Mouse (Mus musculus): ENCODE measurements at regions not wholly inside any gene's neighbourhood (a gene's known extent, or its start where the extent isn't known, plus 50 kb on each side); places are given as distances from the start of the nearest gene placed in this dataset.

GRCm38 (mm10) chr9:52422622-52423021 lies 254.2 kb upstream of the Zc3h12c start:
- H3K4me2 ChIP-seq, result no peak overlapping the region
- H3K4me1 ChIP-seq (ENCODE audit: control insufficient read depth, insufficient read depth, low read length), result peaks cover 3% of the 10 kb centered on the region; the same call in 1 of the 2 replicates
- H3K9me3 ChIP-seq (ENCODE audit: control insufficient read depth, low read length), result no peaks in the 10 kb centered on the region
- 66% methylated on average over 3 of the region's 3 CpGs for WGBS
- no peaks in the 10 kb centered on the region for H3K27me3 ChIP-seq (ENCODE audit: control insufficient read depth, insufficient read depth, low read length)
- H3K36me3 ChIP-seq (ENCODE audit: control insufficient read depth, insufficient read depth, low read length), result no peaks in the 10 kb centered on the region
- H3K4me3 ChIP-seq (ENCODE audit: low read depth, low read length), result no peak overlapping the region
- ATAC-seq (ENCODE audit: low FRiP score), result no peak
- H3K9ac ChIP-seq (ENCODE audit: low read length), result no peak overlapping the region
- DNase-seq (ENCODE audit: low spot score, missing footprints), result no peak
- no peak overlapping the region for H3K27ac ChIP-seq (ENCODE audit: low read depth, low read length)

DNA sequence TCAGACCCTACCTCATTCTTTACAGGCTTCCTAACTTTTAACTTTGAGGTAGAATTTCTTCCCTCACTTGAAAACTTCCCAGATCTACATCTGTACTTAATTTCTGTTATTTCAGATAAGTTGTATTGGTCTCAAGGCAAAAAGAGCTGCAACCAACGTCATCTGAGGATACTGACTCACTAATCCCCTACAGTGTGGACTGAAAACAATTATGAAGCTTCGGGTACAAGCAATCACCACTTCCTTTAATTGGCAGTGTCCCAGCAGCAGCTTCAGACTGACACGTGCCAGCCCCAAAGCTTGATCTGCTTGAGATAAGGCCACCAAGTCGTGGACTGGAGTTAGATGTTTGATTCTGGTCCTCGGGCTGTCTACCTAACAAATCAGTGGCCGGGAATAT lies 247.3 kb upstream of the Zc3h12c start:
- Histone ChIP-seq H3K27me3 (ENCODE audit: control insufficient read depth, insufficient read depth, low read length) (no peaks in the 10 kb centered on the region), H3K27ac (ENCODE audit: low read depth, low read length) (no peak overlapping the region), H3K9me3 (ENCODE audit: control insufficient read depth, low read length) (no peaks in the 10 kb centered on the region), H3K4me2 (no peak overlapping the region), H3K4me1 (ENCODE audit: control insufficient read depth, insufficient read depth, low read length) (no peaks in the 10 kb centered on the region), H3K36me3 (ENCODE audit: control insufficient read depth, insufficient read depth, low read length) (no peaks in the 10 kb centered on the region), H3K9ac (ENCODE audit: low read length) (no peak overlapping the region), H3K4me3 (ENCODE audit: low read depth, low read length) (no peak overlapping the region)
- WGBS, result 71% methylated on average over 6 of the region's 6 CpGs
- no peak for ATAC-seq (ENCODE audit: low FRiP score)
- DNase-seq (ENCODE audit: low spot score, missing footprints), result no peak

- 94% methylated on average over 6 of the region's 6 CpGs for WGBS
- Histone ChIP-seq H3K27ac (ENCODE audit: low read depth, low read length) (no peak overlapping the region), H3K9ac (ENCODE audit: low read length) (no peak overlapping the region), H3K27me3 (ENCODE audit: control insufficient read depth, insufficient read depth, low read length) (no peaks in the 10 kb centered on the region), H3K9me3 (ENCODE audit: control insufficient read depth, low read length) (no peaks in the 10 kb centered on the region), H3K36me3 (ENCODE audit: control insufficient read depth, insufficient read depth, low read length) (no peaks in the 10 kb centered on the region), H3K4me3 (ENCODE audit: low read depth, low read length) (no peak overlapping the region), H3K4me2 (no peak overlapping the region), H3K4me1 (ENCODE audit: control insufficient read depth, insufficient read depth, low read length) (no peaks in the 10 kb centered on the region)
- ATAC-seq (ENCODE audit: low FRiP score) (no peak), DNase-seq (ENCODE audit: low spot score, missing footprints) (no peak)
Measured at GRCm38 (mm10) chr9:52407841-52408240, 239.5 kb upstream of the Zc3h12c start.

GRCm38 (mm10) chr9:52402496-52402895 lies 234.1 kb upstream of the Zc3h12c start:
- Histone ChIP-seq H3K9me3 (ENCODE audit: control insufficient read depth, low read length) (no peaks in the 10 kb centered on the region), H3K9ac (ENCODE audit: low read length) (no peak overlapping the region), H3K4me2 (no peak overlapping the region), H3K4me3 (ENCODE audit: low read depth, low read length) (no peak overlapping the region), H3K27ac (ENCODE audit: low read depth, low read length) (no peak overlapping the region), H3K4me1 (ENCODE audit: control insufficient read depth, insufficient read depth, low read length) (no peaks in the 10 kb centered on the region), H3K27me3 (ENCODE audit: control insufficient read depth, insufficient read depth, low read length) (no peaks in the 10 kb centered on the region), H3K36me3 (ENCODE audit: control insufficient read depth, insufficient read depth, low read length) (no peaks in the 10 kb centered on the region)
- no peak for DNase-seq (ENCODE audit: low spot score, missing footprints)
- 81% methylated on average over 2 of the region's 2 CpGs for WGBS
- ATAC-seq (ENCODE audit: low FRiP score), result no peak

GRCm38 (mm10) chr9:52379031-52379430 lies 210.7 kb upstream of the Zc3h12c start:
- 83% methylated on average over 2 of the region's 2 CpGs for WGBS
- H3K4me3 ChIP-seq (ENCODE audit: low read depth, low read length), result no peak overlapping the region
- H3K9me3 ChIP-seq (ENCODE audit: control insufficient read depth, low read length), result no peaks in the 10 kb centered on the region
- no peak overlapping the region for H3K27ac ChIP-seq (ENCODE audit: low read depth, low read length)
- no peak overlapping the region for H3K4me2 ChIP-seq
- ATAC-seq (ENCODE audit: low FRiP score) (no peak), DNase-seq (ENCODE audit: low spot score, missing footprints) (no peak)
- H3K27me3 ChIP-seq (ENCODE audit: control insufficient read depth, insufficient read depth, low read length), result no peaks in the 10 kb centered on the region
- H3K36me3 ChIP-seq (ENCODE audit: control insufficient read depth, insufficient read depth, low read length), result no peaks in the 10 kb centered on the region
- H3K4me1 ChIP-seq (ENCODE audit: control insufficient read depth, insufficient read depth, low read length), result no peaks in the 10 kb centered on the region
- no peak overlapping the region for H3K9ac ChIP-seq (ENCODE audit: low read length)

- Histone ChIP-seq H3K4me1 (ENCODE audit: control insufficient read depth, insufficient read depth, low read length) (no peaks in the 10 kb centered on the region; the same call in 1 of the 2 replicates), H3K27me3 (ENCODE audit: control insufficient read depth, insufficient read depth, low read length) (no peaks in the 10 kb centered on the region), H3K36me3 (ENCODE audit: control insufficient read depth, insufficient read depth, low read length) (no peaks in the 10 kb centered on the region), H3K4me3 (ENCODE audit: low read depth, low read length) (no peak overlapping the region), H3K9me3 (ENCODE audit: control insufficient read depth, low read length) (no peaks in the 10 kb centered on the region), H3K4me2 (no peak overlapping the region), H3K9ac (ENCODE audit: low read length) (no peak overlapping the region), H3K27ac (ENCODE audit: low read depth, low read length) (no peak overlapping the region)
- ATAC-seq (ENCODE audit: low FRiP score) (no peak), DNase-seq (ENCODE audit: low spot score, missing footprints) (no peak)
Measured at GRCm38 (mm10) chr9:52377761-52378160, 209.4 kb upstream of the Zc3h12c start.

GRCm38 (mm10) chr9:52376914-52377313 lies 208.5 kb upstream of the Zc3h12c start:
- Histone ChIP-seq H3K27ac (ENCODE audit: low read depth, low read length) (no peak overlapping the region), H3K4me3 (ENCODE audit: low read depth, low read length) (no peak overlapping the region), H3K9ac (ENCODE audit: low read length) (no peak overlapping the region), H3K27me3 (ENCODE audit: control insufficient read depth, insufficient read depth, low read length) (no peaks in the 10 kb centered on the region), H3K4me2 (no peak overlapping the region), H3K36me3 (ENCODE audit: control insufficient read depth, insufficient read depth, low read length) (no peaks in the 10 kb centered on the region), H3K4me1 (ENCODE audit: control insufficient read depth, insufficient read depth, low read length) (no peaks in the 10 kb centered on the region; the same call in 1 of the 2 replicates), H3K9me3 (ENCODE audit: control insufficient read depth, low read length) (no peaks in the 10 kb centered on the region)
- 80% methylated on average over 3 of the region's 3 CpGs for WGBS
- DNase-seq (ENCODE audit: low spot score, missing footprints), result no peak
- no peak for ATAC-seq (ENCODE audit: low FRiP score)

GRCm38 (mm10) chr9:52371296-52371695 lies 202.9 kb upstream of the Zc3h12c start:
- H3K4me2 ChIP-seq, result no peak overlapping the region
- ATAC-seq (ENCODE audit: low FRiP score) (no peak), DNase-seq (ENCODE audit: low spot score, missing footprints) (no peak)
- H3K27me3 ChIP-seq (ENCODE audit: control insufficient read depth, insufficient read depth, low read length), result no peaks in the 10 kb centered on the region
- H3K9me3 ChIP-seq (ENCODE audit: control insufficient read depth, low read length), result no peaks in the 10 kb centered on the region
- no peak overlapping the region for H3K4me3 ChIP-seq (ENCODE audit: low read depth, low read length)
- WGBS, result 97% methylated on average over 1 of the region's 1 CpGs
- no peaks in the 10 kb centered on the region for H3K36me3 ChIP-seq (ENCODE audit: control insufficient read depth, insufficient read depth, low read length)
- no peaks in the 10 kb centered on the region; the same call in 1 of the 2 replicates for H3K4me1 ChIP-seq (ENCODE audit: control insufficient read depth, insufficient read depth, low read length)
- H3K9ac ChIP-seq (ENCODE audit: low read length), result no peak overlapping the region
- no peak overlapping the region for H3K27ac ChIP-seq (ENCODE audit: low read depth, low read length)

DNA sequence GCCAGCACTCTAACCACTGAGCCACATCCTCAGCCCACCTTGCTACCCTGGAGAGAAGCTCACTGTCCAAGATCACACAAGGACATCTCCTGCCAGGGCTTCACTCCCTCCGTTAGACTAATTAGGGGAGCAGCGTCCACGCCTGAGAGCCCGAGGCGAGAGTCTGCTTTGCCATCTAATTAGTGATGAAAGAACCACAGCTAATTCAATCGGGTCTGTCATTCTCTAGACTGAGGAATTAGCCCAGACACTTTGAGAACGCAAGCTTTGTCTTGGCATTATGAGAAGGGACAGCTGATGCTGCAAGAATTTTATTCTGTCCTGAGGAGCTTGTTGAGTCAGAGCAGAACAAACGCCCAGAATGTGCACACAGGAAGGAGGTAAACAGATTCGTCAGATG lies 200.5 kb upstream of the Zc3h12c start:
- no peak overlapping the region for H3K9ac ChIP-seq (ENCODE audit: low read length)
- no peaks in the 10 kb centered on the region for H3K9me3 ChIP-seq (ENCODE audit: control insufficient read depth, low read length)
- H3K27me3 ChIP-seq (ENCODE audit: control insufficient read depth, insufficient read depth, low read length), result no peaks in the 10 kb centered on the region
- no peak overlapping the region for H3K27ac ChIP-seq (ENCODE audit: low read depth, low read length)
- no peak overlapping the region for H3K4me3 ChIP-seq (ENCODE audit: low read depth, low read length)
- WGBS, result 40% methylated on average over 9 of the region's 9 CpGs
- H3K4me2 ChIP-seq, result no peak overlapping the region
- DNase-seq (ENCODE audit: low spot score, missing footprints) (no peak), ATAC-seq (ENCODE audit: low FRiP score) (peak; percentile 61; the same call in 1 of the 2 replicates)
- no peaks in the 10 kb centered on the region; the same call in 1 of the 2 replicates for H3K4me1 ChIP-seq (ENCODE audit: control insufficient read depth, insufficient read depth, low read length)
- H3K36me3 ChIP-seq (ENCODE audit: control insufficient read depth, insufficient read depth, low read length), result no peaks in the 10 kb centered on the region

- Histone ChIP-seq H3K9ac (ENCODE audit: low read length) (no peak overlapping the region), H3K4me2 (no peak overlapping the region), H3K36me3 (ENCODE audit: control insufficient read depth, insufficient read depth, low read length) (no peaks in the 10 kb centered on the region), H3K27me3 (ENCODE audit: control insufficient read depth, insufficient read depth, low read length) (no peaks in the 10 kb centered on the region), H3K4me3 (ENCODE audit: low read depth, low read length) (no peak overlapping the region), H3K27ac (ENCODE audit: low read depth, low read length) (no peak overlapping the region), H3K9me3 (ENCODE audit: control insufficient read depth, low read length) (no peaks in the 10 kb centered on the region), H3K4me1 (ENCODE audit: control insufficient read depth, insufficient read depth, low read length) (no peaks in the 10 kb centered on the region; the same call in 1 of the 2 replicates)
- whole genome bisulfite sequencing, result 65% methylated on average over 3 of the region's 3 CpGs
- no peak for ATAC-seq (ENCODE audit: low FRiP score)
- no peak for DNase-seq (ENCODE audit: low spot score, missing footprints)
Measured at GRCm38 (mm10) chr9:52368080-52368479, 199.7 kb upstream of the Zc3h12c start.

Measured in midbrain, embryonic 11.5 days (tissue).